Mouse (Mus musculus) layer of hippocampus, postnatal 14 days (tissue): ENCODE results near the gene Cdc14a. TPM values are rescaled to one million over a fixed set of nuclear protein-coding genes. Genes with fewer than 3 reads are reported as not detected.
"Not testable (repeated sequence)": the region's sequence is repeated elsewhere in the genome, so short reads cannot be mapped to it uniquely, and the experiment has no call there.

Experiments used
- DNase-seq, 2 experiments: peaks; one replicate each; pipeline ENCODE4 v3.0.0; 2021 to 2022; ENCODE audit warnings: low spot score in 2 of 2, mixed read lengths in 1 of 2
- total RNA-seq, 2 experiments: library from RNA; stranded (reverse); gene quantifications; 2 replicates each; pipeline ENCODE4 v1.2.3; 2021

Cdc14a gene
- total RNA-seq, 2 experiments from 2014 or later, result 5.1 to 5.7 TPM

DNA sequence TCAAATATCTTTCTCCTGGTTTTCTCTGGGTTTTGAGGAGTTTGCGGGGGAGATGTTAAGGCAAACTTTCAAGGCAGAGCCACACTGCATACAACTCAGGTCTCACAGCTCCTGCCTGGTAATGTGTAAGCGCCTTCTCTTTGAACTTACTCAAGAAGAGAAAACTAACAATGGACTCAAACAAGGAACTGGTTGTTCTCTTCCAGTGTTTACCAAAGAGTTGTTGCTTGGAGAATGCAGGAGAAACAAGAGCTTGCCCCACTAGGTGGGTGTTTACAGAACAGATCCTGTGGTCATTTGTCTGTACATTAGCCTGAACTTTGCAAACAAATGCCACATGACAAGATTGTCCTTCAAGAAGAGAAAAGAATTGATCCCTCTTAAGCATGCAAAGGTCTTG, 48.4 kb downstream of the Cdc14a start:
- DNase-seq, result no peak

DNA sequence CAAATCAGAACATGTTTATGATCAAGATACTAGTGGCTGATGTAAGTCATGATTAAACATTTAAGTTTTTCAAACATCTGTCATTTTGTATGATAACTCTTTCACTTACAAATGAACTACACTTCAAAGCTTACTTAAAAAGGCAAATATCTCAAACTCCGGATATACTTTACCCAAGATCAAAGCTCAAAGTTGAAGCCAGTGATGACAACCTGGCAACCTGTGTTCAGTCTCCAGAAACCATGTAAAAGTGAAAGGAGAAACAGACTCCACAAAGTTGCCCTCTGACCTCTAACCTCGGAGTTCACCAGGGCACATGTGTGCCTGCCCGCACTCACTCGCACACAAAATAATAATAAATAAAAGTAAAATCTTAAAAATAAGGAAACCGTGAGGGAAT, 49.3 kb downstream of the Cdc14a start:
- no peak for DNase-seq

DNA sequence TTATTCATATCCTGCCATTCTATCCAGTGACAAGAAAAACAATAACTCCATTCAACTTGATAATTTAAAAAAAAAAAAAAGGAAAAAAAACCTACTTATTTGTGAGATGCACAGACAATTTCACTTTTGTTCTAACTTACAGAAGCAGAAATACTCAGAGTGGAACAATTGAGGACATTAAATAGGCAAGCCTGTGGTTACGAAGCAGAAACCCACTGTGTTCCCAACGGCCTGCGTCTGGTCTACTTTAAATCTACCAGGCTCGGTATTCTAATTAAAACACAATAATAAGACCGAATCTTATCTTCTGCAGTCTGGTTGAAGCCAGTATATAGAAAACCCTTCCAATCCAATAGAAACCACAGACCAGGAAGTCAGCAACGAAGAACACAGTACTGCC, 50.6 kb downstream of the Cdc14a start:
- no peak for DNase-seq

DNA sequence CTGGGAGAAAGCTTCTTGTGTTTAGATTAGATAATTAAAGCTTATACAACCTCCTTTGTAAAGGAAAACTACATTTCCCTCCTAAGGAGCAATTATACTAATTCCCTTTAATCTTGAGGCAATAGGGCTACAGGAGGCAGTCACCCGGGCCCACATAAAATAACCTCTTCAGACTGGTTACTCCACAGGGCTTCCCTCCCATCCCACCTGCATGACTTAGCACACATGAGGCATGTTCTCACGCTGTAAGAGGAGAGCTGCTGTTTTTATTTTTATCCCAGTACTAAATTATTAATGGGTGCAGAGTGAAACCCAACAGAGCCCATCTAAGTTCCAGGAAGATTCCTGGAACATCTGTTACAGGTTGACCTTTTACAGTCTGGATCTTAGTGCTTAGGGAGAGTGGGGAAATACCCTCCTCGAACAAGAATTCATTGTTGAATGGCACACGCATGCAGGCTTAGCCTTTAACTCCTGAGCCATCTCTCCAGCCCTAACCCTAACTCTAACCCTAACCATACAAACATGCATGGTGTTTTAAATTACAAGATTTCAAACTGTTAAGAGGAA, 54.9 kb downstream of the Cdc14a start:
- no peak for DNase-seq

DNA sequence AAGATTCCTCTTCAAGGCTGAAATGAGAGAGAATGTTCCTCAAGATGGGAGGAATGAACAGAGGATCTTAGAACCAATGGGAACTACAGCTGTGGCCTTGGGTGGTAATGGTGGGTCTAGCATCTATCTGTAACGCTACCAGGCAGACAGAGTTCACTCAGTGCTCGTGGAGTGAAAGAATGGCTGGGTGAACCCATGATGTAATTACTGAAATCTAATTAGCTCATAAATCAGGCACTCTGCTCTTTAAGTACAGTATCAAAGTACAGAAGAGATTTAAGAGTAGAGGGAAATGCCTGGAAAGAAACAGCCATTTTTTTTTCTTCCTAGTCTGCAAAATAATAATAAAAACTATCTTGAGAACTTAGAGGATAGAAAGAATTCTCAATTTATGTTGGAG, 57.7 kb downstream of the Cdc14a start:
- no peak for DNase-seq

DNA sequence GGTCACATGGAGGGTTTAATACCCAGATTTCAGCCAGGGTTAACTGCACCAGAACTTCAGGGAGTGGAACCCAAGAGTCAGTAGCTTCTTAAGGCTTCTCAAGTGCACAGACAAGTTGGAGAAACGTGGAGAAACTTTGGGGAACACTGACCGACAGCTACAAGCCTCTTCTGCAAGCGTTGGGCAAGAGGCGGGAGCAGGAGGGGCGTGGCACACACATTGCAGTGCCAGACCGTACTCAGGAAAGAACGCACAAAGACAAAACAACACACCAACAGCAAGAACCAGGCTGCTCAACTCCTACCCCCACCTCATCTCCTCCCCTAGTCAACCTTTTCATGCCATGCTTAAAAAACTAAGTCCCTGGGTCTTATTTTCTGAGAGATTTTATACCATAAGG, 61.9 kb downstream of the Cdc14a start:
- DNase-seq, result no peak

DNA sequence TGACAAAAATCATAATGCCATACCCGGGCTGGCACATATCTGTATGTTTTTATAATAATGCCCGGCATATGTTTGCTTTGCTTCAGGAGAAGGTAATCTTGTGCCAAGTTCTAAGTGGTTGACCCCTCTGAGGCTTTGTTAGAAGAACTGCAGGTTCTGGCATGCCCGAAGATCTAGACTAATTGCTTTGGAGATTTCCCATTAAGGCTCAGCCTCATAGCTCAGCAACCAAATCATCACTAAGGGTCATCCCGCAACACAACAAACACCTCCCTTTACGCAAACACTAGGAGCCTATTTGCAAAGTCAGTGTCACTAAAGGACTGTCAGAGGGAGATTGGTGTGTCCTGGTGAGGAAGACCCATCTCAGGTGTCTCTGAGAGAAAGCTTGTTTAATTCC, 62.7 kb downstream of the Cdc14a start:
- no peak for DNase-seq

DNA sequence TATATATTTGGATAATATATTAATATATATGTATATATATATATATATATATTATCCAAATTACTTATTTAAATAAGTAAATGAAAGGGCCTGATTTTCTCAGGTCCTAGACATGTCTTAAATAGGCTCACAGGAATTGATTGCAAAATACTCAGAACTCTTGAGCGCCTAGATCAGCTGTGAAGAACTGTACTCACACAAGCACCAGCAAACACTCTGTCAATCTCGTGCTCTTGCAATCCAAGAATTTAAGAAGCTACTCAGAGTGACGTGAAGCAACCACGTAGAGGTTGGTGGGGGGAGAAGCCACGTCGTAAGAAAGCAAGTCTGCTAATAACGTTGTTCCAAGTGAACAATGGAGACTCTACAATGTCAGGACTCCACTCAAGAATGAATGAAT, 66.0 kb downstream of the Cdc14a start:
- DNase-seq, result no peak

DNA sequence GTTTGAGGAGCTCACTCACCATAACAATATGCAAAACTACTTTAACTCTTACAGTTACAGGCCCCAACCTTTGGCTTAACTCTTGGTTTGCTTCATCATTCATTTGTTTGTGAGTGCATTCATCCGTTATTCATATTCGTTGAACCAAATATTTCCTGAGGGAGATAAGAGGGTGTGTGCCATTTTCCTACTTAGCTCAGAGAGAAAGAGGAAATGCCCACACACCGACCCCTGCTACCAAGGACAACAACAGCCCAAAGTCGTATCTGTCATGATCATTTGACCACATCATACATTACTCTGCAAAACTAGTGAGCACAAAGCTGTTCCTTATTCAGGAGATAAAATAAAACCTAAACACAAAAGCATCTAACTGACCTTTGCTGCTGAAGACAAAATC, 66.7 kb downstream of the Cdc14a start:
- DNase-seq, result no peak

DNA sequence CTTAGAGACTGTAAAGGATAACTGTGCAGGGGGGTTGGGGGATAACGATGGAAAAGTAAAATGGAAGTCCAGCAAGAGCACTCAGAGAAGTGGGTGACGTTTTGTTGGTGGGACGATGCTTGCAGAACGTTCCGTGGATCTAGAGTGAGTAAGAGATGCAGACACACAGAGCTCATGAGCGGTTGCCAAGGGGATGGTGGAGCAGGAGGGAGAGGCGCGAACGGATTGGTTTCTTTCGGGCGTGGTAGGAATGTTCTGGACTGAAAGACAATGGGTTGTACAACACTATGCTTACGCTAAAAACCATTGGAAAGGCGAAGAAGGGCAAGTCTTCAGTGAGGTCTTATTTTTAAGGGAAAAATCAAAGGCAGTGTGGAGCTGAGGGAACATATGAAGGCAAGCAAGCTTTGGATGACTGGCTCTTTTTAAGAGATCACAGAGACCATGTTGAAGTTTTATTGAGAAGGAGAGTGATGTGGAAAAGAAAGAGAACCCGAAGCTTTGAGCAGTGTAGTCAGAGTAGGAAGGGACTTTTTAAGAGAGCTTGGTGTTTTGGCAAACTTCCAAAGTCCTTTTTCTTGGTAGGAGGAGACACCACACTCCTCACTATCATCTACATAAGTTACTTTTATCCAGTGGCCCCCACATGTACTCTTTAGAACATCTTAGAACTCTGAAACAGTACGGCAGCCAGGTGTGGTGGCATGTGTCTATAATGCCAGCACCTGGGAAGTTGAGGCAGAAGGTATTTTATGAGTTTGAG, 68.6 kb downstream of the Cdc14a start:
- DNase-seq, result peak in 1 of 2 experiments; percentile 33

DNA sequence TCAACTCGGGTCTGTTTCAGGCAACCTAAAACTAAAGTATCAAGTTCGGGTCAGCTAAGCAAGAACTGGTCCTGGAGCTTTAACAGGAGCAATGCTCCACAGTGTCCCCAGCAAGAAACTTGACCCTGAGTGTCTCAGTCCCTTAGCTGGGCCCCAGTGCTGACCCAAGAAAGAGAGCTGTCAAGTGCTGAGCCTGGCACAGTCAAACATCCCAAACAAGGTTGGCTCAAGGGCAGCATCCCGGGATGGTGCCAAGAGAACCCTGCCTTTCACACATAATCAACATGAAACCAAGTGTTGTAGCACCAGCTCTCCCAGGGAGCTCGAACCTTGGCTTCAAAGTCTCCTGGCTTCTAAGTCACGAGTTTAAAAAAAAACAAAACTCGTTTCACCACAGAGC, 71.3 kb downstream of the Cdc14a start:
- no peak for DNase-seq

DNA sequence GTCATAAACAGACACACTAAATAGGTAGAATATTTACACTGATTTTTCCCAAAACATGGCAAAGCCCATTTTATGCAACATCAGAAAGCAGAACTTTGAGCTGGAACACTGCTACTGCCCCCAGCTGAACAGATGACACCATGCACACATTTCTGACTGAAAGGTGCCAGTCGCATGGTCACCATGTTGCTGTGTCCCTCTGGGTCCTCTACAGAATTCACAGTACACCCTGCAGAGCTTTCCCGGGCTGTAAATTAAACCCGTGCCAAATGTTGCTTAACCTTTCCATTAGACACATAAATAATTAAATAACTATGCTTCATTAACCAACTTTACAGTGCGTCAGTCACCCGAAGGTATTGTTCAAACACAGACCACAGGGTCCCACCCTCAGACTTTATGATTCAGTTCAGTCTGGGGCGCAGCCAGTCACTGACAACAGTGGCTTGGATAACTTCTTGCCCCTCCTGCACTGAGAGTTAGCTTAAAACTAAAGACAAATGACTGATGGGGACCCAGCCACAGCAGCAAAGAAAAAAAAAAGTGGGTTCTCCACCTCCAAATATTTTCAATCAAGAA, 73.4 kb downstream of the Cdc14a start:
- no peak for DNase-seq

DNA sequence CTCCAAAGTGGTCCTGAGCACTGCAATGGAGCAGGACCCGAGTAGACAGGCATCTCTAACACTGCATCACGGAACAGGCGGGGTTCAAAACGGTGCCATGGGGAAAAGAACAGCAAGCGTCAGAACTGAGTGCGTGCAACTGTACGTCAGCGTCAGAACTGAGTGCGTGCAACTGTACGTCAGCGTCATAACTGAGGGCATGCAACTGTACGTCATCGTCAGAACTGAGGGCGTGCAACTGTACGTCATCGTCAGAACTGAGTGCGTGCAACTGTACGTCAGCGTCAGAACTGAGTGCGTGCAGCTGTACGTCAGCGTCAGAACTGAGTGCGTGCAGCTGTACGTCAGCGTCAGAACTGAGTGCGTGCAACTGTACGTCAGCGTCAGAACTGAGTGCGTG, 76.3 kb downstream of the Cdc14a start:
- DNase-seq, result not testable (repeated sequence)

DNA sequence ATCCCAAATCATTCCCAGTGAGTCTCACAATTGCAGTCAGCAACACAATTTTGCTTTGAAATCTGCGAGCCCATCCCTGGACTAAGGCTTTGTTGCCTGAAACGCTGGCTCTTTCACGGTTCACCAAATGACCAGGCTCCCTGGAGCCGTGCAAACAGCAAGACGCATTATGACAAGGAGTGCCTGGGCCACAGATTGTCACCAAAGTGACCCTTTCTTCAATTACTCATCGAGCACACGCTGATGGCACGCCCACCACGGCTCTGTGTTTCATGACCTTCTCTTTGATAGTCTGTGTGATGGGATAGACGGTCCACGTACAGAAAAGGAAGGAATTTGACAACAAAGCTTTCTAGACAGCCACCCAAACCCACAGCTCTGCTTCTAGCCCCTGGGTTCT, 78.6 kb downstream of the Cdc14a start:
- DNase-seq, result no peak

DNA sequence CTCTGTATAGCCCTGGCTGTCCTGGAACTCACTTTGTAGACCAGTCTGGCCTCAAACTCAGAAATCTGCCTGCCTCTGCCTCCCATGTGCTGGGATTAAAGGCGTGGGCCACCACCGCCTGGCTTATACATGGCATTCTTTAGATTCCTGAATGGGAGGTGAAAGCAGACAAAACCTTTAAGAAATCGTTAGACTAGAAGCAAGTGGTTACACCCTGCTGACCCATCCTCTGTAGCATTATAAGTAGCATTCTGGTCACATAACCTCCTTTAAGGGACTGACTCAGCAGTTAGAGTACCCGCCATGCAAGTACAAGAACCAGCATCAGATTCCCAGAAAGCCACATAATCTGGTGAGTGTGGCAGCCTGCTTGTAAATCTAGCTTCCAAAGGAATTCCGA, 81.6 kb downstream of the Cdc14a start:
- DNase-seq, result no peak

DNA sequence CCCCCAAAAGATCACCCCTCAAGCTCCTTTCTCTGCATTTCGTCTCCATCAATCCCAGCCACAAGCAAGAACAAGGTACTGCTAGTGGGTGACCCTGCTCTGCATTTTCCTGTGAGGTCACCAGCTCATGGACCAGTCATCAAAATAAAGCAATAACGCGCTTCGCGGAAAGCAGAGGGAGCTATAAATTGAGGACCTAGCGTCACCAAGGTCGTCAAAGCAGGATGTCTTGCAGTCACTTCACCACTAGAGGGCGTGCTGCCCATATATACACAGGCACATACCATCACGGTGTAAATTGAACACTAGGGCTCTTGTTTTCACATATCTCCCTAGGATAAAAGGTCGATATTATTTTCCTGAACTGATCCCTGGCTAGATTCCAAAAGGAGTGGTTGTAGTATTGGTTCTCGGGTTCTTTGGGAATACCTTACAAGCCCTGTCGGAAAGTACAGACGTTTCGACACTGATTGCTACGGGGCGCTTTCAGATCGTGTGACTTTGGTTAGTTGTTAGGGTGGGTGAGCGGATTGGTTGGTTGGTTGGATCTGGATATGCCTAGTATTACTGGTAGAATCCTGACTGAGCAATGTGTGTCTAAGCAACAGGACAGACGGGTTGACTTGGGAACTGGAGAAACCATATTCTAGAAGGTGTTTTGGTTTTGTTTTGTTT, 82.7 kb downstream of the Cdc14a start:
- peak; percentile 53 to 79 for DNase-seq

DNA sequence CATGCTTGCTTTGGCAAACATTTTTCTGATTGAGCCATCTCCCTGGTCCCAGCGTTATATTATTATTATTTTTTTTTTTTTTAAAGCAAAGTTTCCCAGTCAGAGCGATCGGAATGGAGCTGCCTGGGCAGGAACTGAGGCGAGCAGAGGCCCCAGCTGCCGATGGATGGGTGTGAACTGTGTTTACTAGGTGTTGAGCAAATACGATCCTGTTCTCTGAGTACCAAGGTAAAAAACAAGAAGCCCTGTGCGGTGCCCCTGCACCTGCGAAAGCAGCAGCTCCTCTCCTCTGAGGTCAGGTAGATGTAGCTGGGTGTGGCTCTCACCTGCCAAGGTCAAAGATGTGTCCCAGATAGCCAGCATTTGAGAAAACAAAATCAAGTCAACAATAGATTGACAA, 83.6 kb downstream of the Cdc14a start:
- DNase-seq, result no peak

DNA sequence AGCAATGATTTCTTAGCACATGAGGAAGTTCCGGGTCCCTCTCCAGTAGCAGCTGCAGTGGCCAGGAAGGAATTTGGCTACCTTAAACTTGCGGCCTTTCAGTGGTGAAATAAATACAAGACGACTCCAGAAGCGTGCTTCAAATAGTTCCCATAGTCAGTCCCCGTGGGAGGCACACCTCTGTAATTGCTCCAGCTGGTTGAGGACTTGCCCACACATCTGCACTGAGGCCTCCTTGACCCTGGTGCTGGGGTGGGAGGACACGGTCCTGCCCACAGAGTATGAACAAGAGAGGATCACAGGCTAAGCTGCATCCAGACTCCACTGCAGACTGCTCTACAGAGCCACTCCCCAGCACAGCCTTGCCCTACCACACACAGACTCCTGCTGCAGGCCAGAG, 85.2 kb downstream of the Cdc14a start:
- DNase-seq, result no peak

DNA sequence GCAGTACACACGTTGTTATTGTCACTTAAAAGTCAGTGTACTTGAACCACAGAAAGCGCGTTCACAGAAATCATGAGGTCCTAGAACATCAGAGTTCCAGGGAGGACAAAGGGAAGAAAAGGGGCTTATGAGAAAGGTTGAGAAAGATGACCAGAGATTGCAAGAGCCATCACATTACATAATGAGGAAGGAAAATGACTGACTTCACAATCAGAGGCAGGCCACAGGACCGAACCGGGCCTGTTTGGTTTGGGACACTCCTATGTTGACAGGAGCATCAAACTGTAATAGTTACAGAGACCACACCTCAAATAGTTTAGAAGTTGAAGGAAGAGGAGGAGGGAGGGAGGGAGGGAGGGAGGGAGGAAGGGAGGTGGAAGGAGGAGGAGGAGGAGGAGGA, 86.0 kb downstream of the Cdc14a start:
- DNase-seq, result no peak

DNA sequence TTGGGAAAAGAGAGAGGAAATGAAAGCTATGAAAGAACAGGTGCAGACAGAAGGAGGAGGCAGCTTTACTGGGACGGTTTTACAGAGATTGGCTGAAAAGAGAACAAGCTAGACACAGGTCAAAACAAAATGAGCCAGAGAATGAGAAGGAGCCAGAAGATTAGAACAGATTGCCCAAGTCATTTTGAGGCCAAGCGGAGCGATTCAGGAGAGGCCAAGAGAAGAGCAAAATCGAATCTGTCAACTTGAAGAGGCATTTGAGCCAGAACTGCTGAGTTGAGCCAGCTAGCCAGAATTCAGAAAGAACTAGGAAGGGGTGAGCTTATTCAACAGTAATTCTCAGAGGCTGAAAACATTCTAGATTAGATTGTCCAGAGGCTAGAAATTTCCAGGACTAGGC, 88.8 kb downstream of the Cdc14a start:
- DNase-seq, result no peak

DNA sequence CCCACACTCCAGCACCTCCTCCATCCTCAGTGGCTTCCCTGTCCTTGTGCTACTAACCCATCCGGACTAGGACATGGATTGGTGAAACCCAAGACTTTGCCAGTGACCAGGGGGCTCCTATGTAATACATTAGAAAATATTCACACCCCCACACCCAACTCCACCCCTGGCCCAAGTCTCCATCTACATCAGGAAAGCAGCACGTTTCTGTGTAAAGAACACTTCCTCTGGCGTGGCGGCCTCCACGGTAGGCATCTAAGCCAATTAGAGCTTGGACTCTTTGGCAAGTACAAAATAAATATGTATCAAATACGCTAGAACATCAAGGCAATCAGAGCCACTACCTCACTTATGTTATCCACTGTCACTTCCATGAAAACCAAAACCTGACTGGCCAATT, 90.1 kb downstream of the Cdc14a start:
- DNase-seq, result no peak

DNA sequence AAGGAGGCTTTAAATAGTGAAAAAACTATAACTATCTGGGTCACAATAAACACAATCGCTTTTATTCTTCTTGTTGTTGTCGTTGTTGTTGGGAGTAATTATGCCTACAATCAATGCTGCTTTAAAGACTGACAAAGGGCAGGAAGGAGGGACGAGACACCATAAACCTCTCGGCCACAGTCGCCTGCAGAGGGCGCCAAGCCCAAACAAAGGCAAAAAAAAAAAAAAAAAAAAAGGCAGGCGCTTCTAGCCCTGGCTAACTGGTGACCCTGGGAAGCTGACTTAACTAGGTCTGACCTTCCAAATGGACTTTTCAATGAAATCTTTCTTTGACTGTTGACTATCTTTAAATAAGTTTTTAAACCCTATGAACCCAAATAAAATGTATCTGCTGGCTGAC, 90.6 kb downstream of the Cdc14a start:
- DNase-seq, result no peak
